Mouse (Mus musculus): ENCODE measurements around the gene Lst1. TPM values are rescaled to one million over a fixed set of nuclear protein-coding genes. Genes with fewer than 3 reads are reported as not detected.

The Lst1 gene
- polyA plus RNA-seq, 1 experiment from 2014 or later: 11.6 TPM

GRCm38 (mm10) chr17:35140490-35140996 lies 47.7 kb downstream of the Lst1 start:
- no peak for DNase-seq
- no peak for ATAC-seq (ENCODE audit: insufficient read depth)
- no peaks in the 10 kb centered on the region for H3K27me3 ChIP-seq (ENCODE audit: insufficient read depth, low read length)
- no peak for TF ChIP-seq CTCF (IDR thresholded peaks at IDR 0.05; ENCODE audit: low read depth)
- H3K9me3 ChIP-seq (ENCODE audit: low read depth, low read length): no peaks in the 10 kb centered on the region
- peaks cover 80% of the 10 kb centered on the region for H3K36me3 ChIP-seq (ENCODE audit: insufficient read depth)
- no peak overlapping the region for H3K27ac ChIP-seq (ENCODE audit: low read depth)
- WGBS: 72% methylated on average over 16 of the region's 16 CpGs
- H3K4me1 ChIP-seq (ENCODE audit: insufficient read depth): peaks cover 8% of the 10 kb centered on the region
- no peak overlapping the region for H3K4me2 ChIP-seq
- no peak overlapping the region for H3K4me3 ChIP-seq (ENCODE audit: low read depth, low read length)
- H3K9ac ChIP-seq: no peak overlapping the region

- H3K4me3 ChIP-seq (ENCODE audit: low read depth, low read length): no peak overlapping the region
- H3K9ac ChIP-seq: no peak overlapping the region
- peaks cover 8% of the 10 kb centered on the region for H3K4me1 ChIP-seq (ENCODE audit: insufficient read depth)
- no peaks in the 10 kb centered on the region for H3K27me3 ChIP-seq (ENCODE audit: insufficient read depth, low read length)
- H3K4me2 ChIP-seq: no peak overlapping the region
- ATAC-seq (ENCODE audit: insufficient read depth): no peak
- no peaks in the 10 kb centered on the region for H3K9me3 ChIP-seq (ENCODE audit: low read depth, low read length)
- H3K36me3 ChIP-seq (ENCODE audit: insufficient read depth): peaks cover 67% of the 10 kb centered on the region
- no peak overlapping the region for H3K27ac ChIP-seq (ENCODE audit: low read depth)
- WGBS: 80% methylated on average over 3 of the region's 3 CpGs
- TF ChIP-seq CTCF (IDR thresholded peaks at IDR 0.05; ENCODE audit: low read depth): no peak
- no peak for DNase-seq
Measured at GRCm38 (mm10) chr17:35139269-35139668, 49.0 kb downstream of the Lst1 start.

- peak overlapping the region; percentile 86 for H3K9ac ChIP-seq
- peak overlapping the region; percentile 95 for H3K27ac ChIP-seq (ENCODE audit: low read depth)
- DNase-seq (peak; percentile 15), ATAC-seq (ENCODE audit: insufficient read depth) (peak; percentile 62)
- peak overlapping the region; percentile 85 for H3K4me2 ChIP-seq
- no peaks in the 10 kb centered on the region for H3K9me3 ChIP-seq (ENCODE audit: low read depth, low read length)
- peaks cover 32% of the 10 kb centered on the region for H3K36me3 ChIP-seq (ENCODE audit: insufficient read depth)
- peaks cover 8% of the 10 kb centered on the region for H3K4me1 ChIP-seq (ENCODE audit: insufficient read depth)
- H3K27me3 ChIP-seq (ENCODE audit: insufficient read depth, low read length): no peaks in the 10 kb centered on the region
- no peak for TF ChIP-seq CTCF (IDR thresholded peaks at IDR 0.05; ENCODE audit: low read depth)
- WGBS: under 1% methylated on average over 39 of the region's 43 CpGs
- H3K4me3 ChIP-seq (ENCODE audit: low read depth, low read length): peak overlapping the region; percentile 77
Measured at GRCm38 (mm10) chr17:35135591-35136320, 52.5 kb downstream of the Lst1 start.

Small RNA genes within 50 kb of the gene (microRNA-seq; reads per million reads assigned to microRNA genes)
- gene Mir6973a (ENCODE audit: borderline number of aligned reads) (not detected), gene Mir6974 (ENCODE audit: borderline number of aligned reads) (not detected)

Other genes with a start within 250 kb of the Lst1 start
- 0.16 and 0.35 TPM in 2 replicates for gene Hspa1b, start 229.2 kb downstream of the Lst1 start, polyA plus RNA-seq (2014; fragmentation: Nextera tagmentation; extraction: Ambion mirVana)
- 1.3 TPM in 1 of 2 replicates, not detected in the other for gene Gm20481, start 218.5 kb downstream of the Lst1 start, polyA plus RNA-seq (2014; fragmentation: Nextera tagmentation; extraction: Ambion mirVana)
- gene Hspa1a, start 216.3 kb downstream of the Lst1 start, polyA plus RNA-seq (2014; fragmentation: Nextera tagmentation; extraction: Ambion mirVana): 2.0 and 2.1 TPM in 2 replicates
- 0.83 and 1.1 TPM in 2 replicates for gene Hspa1l, start 215.7 kb downstream of the Lst1 start, polyA plus RNA-seq (2014; fragmentation: Nextera tagmentation; extraction: Ambion mirVana)
- gene Lsm2, start 206.6 kb downstream of the Lst1 start, polyA plus RNA-seq (2014; fragmentation: Nextera tagmentation; extraction: Ambion mirVana): 241 and 265 TPM in 2 replicates
- 135 and 161 TPM in 2 replicates for gene Vars, start 187.5 kb downstream of the Lst1 start, polyA plus RNA-seq (2014; fragmentation: Nextera tagmentation; extraction: Ambion mirVana)
- gene Vwa7, start 171.9 kb downstream of the Lst1 start, polyA plus RNA-seq (2014; fragmentation: Nextera tagmentation; extraction: Ambion mirVana): 0.11 and 0.47 TPM in 2 replicates
- gene Sapcd1, start 160.4 kb downstream of the Lst1 start, polyA plus RNA-seq (2014; fragmentation: Nextera tagmentation; extraction: Ambion mirVana): 16.1 and 17.2 TPM in 2 replicates
- gene Msh5, start 141.7 kb downstream of the Lst1 start, polyA plus RNA-seq (2014; fragmentation: Nextera tagmentation; extraction: Ambion mirVana): 4.2 and 4.6 TPM in 2 replicates
- 67.1 and 73.6 TPM in 2 replicates for gene Clic1, start 138.5 kb downstream of the Lst1 start, polyA plus RNA-seq (2014; fragmentation: Nextera tagmentation; extraction: Ambion mirVana)
- 319 and 338 TPM in 2 replicates for gene Ddah2, start 129.4 kb downstream of the Lst1 start, polyA plus RNA-seq (2014; fragmentation: Nextera tagmentation; extraction: Ambion mirVana)
- gene Ly6g6c, start 123.1 kb downstream of the Lst1 start, polyA plus RNA-seq (2014; fragmentation: Nextera tagmentation; extraction: Ambion mirVana): 0.38 TPM in 1 of 2 replicates, not detected in the other
- 0.95 and 1.4 TPM in 2 replicates for gene Mpig6b, start 122.3 kb downstream of the Lst1 start, polyA plus RNA-seq (2014; fragmentation: Nextera tagmentation; extraction: Ambion mirVana)
- gene Ly6g6e, start 111.5 kb downstream of the Lst1 start, polyA plus RNA-seq (2014; fragmentation: Nextera tagmentation; extraction: Ambion mirVana): 0.39 and 0.43 TPM in 2 replicates
- gene Ly6g6d, start 110.4 kb downstream of the Lst1 start, polyA plus RNA-seq (2014; fragmentation: Nextera tagmentation; extraction: Ambion mirVana): 2.7 and 4.0 TPM in 2 replicates
- 0.49 and 0.96 TPM in 2 replicates for gene Ly6g6f, start 102.8 kb downstream of the Lst1 start, polyA plus RNA-seq (2014; fragmentation: Nextera tagmentation; extraction: Ambion mirVana)
- gene Abhd16a, start 99.2 kb downstream of the Lst1 start, polyA plus RNA-seq (2014; fragmentation: Nextera tagmentation; extraction: Ambion mirVana): 79.7 and 80.9 TPM in 2 replicates
- gene Ly6g5c, start 80.2 kb downstream of the Lst1 start, polyA plus RNA-seq (2014; fragmentation: Nextera tagmentation; extraction: Ambion mirVana): not detected in 2 replicates
- gene Ly6g5b, start 73.0 kb downstream of the Lst1 start, polyA plus RNA-seq (2014; fragmentation: Nextera tagmentation; extraction: Ambion mirVana): 1.1 TPM in 2 replicates
- 18.3 and 19.0 TPM in 2 replicates for gene Gpank1, start 67.0 kb downstream of the Lst1 start, polyA plus RNA-seq (2014; fragmentation: Nextera tagmentation; extraction: Ambion mirVana)
- gene Csnk2b, start 66.4 kb downstream of the Lst1 start, polyA plus RNA-seq (2014; fragmentation: Nextera tagmentation; extraction: Ambion mirVana): 288 and 291 TPM in 2 replicates
- gene D17H6S53E, start 62.1 kb downstream of the Lst1 start, polyA plus RNA-seq (2014; fragmentation: Nextera tagmentation; extraction: Ambion mirVana): 6.8 and 7.6 TPM in 2 replicates
- gene Apom, start 56.4 kb downstream of the Lst1 start, polyA plus RNA-seq (2014; fragmentation: Nextera tagmentation; extraction: Ambion mirVana): 0.31 and 0.67 TPM in 2 replicates
- gene Bag6, start 53.3 kb downstream of the Lst1 start, polyA plus RNA-seq (2014; fragmentation: Nextera tagmentation; extraction: Ambion mirVana): 65.9 and 69.1 TPM in 2 replicates
- 210 and 238 TPM in 2 replicates for gene Prrc2a, start 23.5 kb downstream of the Lst1 start, polyA plus RNA-seq (2014; fragmentation: Nextera tagmentation; extraction: Ambion mirVana)
- gene Aif1, start 12.4 kb downstream of the Lst1 start, polyA plus RNA-seq (2014; fragmentation: Nextera tagmentation; extraction: Ambion mirVana): 6.0 and 11.9 TPM in 2 replicates
- 0.43 TPM in 1 of 2 replicates, not detected in the other for gene Ltb, start 6.0 kb upstream of the Lst1 start, polyA plus RNA-seq (2014; fragmentation: Nextera tagmentation; extraction: Ambion mirVana)
- 0.12 and 0.21 TPM in 2 replicates for gene Tnf, start 13.6 kb upstream of the Lst1 start, polyA plus RNA-seq (2014; fragmentation: Nextera tagmentation; extraction: Ambion mirVana)
- 0.26 TPM in 1 of 2 replicates, not detected in the other for gene Lta, start 16.9 kb upstream of the Lst1 start, polyA plus RNA-seq (2014; fragmentation: Nextera tagmentation; extraction: Ambion mirVana)
- gene Gm16181, start 32.4 kb upstream of the Lst1 start, polyA plus RNA-seq (2014; fragmentation: Nextera tagmentation; extraction: Ambion mirVana): 0.37 and 0.70 TPM in 2 replicates
- 3.7 and 5.9 TPM in 2 replicates for gene Atp6v1g2, start 45.2 kb upstream of the Lst1 start, polyA plus RNA-seq (2014; fragmentation: Nextera tagmentation; extraction: Ambion mirVana)
- 3.0 and 4.5 TPM in 2 replicates for gene Nfkbil1, start 47.4 kb upstream of the Lst1 start, polyA plus RNA-seq (2014; fragmentation: Nextera tagmentation; extraction: Ambion mirVana)
- 529 and 569 TPM in 2 replicates for gene Ddx39b, start 53.3 kb upstream of the Lst1 start, polyA plus RNA-seq (2014; fragmentation: Nextera tagmentation; extraction: Ambion mirVana)
- gene H2-D1, start 74.3 kb upstream of the Lst1 start, polyA plus RNA-seq (2014; fragmentation: Nextera tagmentation; extraction: Ambion mirVana): 69.7 and 73.2 TPM in 2 replicates
- gene H2-Q1, start 132.0 kb upstream of the Lst1 start, polyA plus RNA-seq (2014; fragmentation: Nextera tagmentation; extraction: Ambion mirVana): 1.0 and 1.1 TPM in 2 replicates
- gene H2-Q2, start 153.8 kb upstream of the Lst1 start, polyA plus RNA-seq (2014; fragmentation: Nextera tagmentation; extraction: Ambion mirVana): 9.5 and 10.8 TPM in 2 replicates
- gene H2-Q4, start 191.2 kb upstream of the Lst1 start, polyA plus RNA-seq (2014; fragmentation: Nextera tagmentation; extraction: Ambion mirVana): 5.0 and 6.0 TPM in 2 replicates
- gene H2-Q6, start 236.4 kb upstream of the Lst1 start, polyA plus RNA-seq (2014; fragmentation: Nextera tagmentation; extraction: Ambion mirVana): 0.54 and 0.61 TPM in 2 replicates